Mouse (Mus musculus): ENCODE results near the gene Prkag2.

DNA sequence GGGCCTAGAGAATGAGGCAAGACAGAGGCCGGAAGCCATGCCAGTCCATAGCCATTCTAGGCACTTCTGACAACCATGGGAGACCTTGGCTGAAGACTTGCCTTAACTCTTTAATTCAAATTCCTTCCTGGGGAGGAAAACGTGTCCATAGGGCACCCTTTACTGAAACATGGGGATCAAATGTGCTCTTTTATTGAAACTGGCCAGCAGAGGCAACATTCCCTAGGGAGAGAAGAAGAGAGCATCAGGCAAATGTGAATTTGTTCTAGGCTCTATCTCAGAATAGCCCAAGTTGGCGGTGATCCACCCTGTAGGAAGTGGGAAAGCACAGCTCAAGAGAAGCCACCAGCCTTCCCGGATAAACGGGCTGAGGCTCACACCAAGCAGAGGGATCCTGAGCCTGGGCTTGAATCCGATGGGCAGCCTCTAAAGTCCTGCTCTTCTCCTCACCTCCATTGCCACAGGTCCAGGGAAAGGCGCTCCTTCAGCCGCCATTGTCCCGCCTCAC lies 19.9 kb downstream of the Prkag2 start:
- no peak for TF ChIP-seq CTCF (IDR thresholded peaks at IDR 0.05; ENCODE audit: insufficient read depth, low read length)
- TF ChIP-seq POLR2A (IDR thresholded peaks at IDR 0.05; ENCODE audit: borderline replicate concordance, extremely low read depth, low read depth, low read length), result no peak
